Mouse (Mus musculus): Measurements from ENCODE around the gene Il10rb. TPM values are rescaled to one million over a fixed set of nuclear protein-coding genes. Genes with fewer than 3 reads are reported as not detected.

Gene Il10rb
- polyA plus RNA-seq (2015; fragmentation: Nextera tagmentation; extraction: Ambion mirVana): 29.5 and 33.2 TPM in 2 replicates

DNA sequence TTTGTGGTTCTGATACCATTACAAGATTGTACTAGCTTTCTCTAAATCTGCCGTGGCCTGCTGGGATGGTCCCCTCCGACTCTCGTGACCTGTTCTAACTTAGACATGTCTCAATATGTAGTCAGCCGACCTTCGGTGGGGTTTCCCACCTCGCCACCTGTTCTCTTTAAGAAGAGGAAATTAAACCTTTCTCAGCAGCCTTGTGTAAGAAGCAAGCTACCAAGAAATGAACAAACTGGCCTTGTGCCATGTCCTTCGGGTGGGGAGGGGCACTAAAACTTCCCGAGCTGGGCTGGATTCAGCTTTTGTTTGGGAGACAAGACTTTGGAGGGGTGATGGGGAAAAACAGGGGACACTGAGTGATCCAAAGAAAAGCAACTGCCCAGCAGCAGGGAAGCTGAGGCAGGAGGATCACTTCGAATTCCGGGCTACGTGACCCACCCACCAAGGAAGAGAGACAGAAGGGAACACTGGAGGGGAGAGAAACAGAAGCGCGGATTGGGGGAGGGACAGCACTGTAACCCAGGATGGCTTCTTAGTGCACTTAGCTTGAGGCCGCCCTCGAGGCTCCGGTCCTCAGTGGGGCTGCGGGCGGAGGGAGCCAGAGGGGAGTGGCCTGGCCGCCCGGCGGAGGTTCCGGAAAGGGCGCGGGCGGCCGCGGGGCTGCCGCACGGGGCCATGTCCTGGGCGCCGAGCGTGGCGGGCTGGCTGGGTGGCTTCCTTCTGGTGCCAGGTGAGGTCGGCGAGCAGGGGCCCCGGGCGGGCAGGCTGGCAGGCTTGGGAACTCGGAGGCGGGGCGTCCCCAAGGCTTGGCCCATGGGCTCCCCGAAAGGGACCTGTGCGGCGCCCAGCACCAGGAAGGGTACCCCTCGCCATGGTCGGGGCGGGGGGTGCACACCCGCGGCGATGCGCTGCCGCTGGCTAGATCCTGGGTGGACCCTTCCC, at the start of gene Il10rb:
Gene Il10rb, plus strand, starts transcription at position 525 of the 945 bp plus-strand sequence.
- Histone ChIP-seq H3K4me2 (peak within 1 kb of the TSS; percentile 91), H3K4me3 (peak within 1 kb of the TSS; percentile 75), H3K27me3 (no peaks in the 10 kb centered on the region), H3K9me3 (no peaks in the 10 kb centered on the region), H3K27ac (peak within 1 kb of the TSS; percentile 85), H3K9ac (peak within 1 kb of the TSS; percentile 47), H3K36me3 (peaks cover 13% of the 10 kb centered on the region), H3K4me1 (peaks cover 29% of the 10 kb centered on the region)
- WGBS: 3% methylated on average over 39 of the region's 51 CpGs
- peak; percentile 66 for ATAC-seq (ENCODE audit: insufficient number of reproducible peaks, low FRiP score, low TSS enrichment, low read depth)

DNA sequence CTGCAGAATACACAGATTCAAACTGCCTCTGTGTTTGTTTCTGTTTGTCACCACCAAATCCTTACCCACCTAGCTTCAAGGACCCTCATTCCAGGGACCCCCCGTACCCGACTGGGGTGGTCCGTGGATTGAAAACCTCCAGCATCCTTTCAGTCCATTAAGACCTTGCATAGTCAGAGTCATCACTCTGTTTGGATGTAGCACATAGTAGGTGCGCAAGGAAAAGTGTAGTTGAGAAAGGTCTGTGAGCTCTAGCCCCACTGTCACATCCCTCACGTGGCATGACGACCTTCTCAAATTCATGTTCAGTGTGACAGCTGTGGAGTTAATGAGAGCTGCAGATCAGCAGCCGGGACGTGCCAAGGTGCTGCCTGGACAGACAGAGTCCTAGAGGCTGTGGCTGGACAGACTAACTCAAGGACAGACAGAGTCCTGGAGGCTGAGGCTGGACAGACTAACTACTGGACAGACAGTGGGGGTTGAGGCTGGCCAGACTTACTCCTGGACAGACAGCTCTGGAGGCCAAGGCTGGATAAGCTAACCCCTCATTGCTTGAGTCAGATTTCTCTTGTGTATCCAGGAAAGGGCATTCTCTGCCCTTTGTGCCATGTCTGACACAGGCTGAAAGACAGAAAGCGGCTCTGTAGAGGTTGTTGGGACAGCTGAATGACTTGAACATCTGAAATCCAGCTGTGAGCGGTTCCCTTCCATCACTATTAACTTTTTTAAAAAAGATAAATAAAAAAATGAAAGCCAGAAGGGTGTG, 49.0 kb upstream of the Il10rb start:
- WGBS: 69% methylated on average over 10 of the region's 10 CpGs
- Histone ChIP-seq H3K4me3 (no peak overlapping the region), H3K27ac (no peak overlapping the region), H3K9ac (no peak overlapping the region), H3K4me1 (peaks cover 4% of the 10 kb centered on the region; the same call in 1 of the 2 replicates), H3K36me3 (no peaks in the 10 kb centered on the region), H3K27me3 (peaks cover 18% of the 10 kb centered on the region; the same call in 1 of the 2 replicates), H3K9me3 (no peaks in the 10 kb centered on the region), H3K4me2 (no peak overlapping the region)
- no peak for ATAC-seq (ENCODE audit: insufficient number of reproducible peaks, low FRiP score, low TSS enrichment, low read depth)

DNA sequence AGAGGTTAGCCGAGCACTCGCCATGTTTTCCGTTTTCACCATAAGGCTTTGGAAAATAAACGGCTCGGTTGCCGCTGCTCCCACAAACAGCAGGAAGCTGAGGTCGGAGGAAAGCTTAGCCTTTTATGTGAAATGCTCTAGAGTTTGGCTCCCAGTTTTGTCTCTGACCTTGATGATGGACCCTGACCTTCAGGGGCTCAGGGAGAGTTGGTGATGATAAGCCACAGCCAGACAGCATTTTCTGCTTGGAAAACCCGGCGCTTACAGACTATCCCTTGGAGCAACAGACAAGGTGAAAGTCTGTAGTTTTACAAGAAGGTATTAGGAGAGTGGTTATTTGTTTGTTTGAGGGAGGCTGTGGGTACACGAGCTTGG, 48.5 kb upstream of the Il10rb start:
- no peaks in the 10 kb centered on the region for H3K36me3 ChIP-seq
- H3K4me2 ChIP-seq: no peak overlapping the region
- H3K4me3 ChIP-seq: no peak overlapping the region
- 49% methylated on average over 10 of the region's 10 CpGs for WGBS
- H3K27ac ChIP-seq: no peak overlapping the region
- no peaks in the 10 kb centered on the region for H3K9me3 ChIP-seq
- peaks cover 15% of the 10 kb centered on the region; the same call in 1 of the 2 replicates for H3K27me3 ChIP-seq
- H3K9ac ChIP-seq: no peak overlapping the region
- no peak for ATAC-seq (ENCODE audit: insufficient number of reproducible peaks, low FRiP score, low TSS enrichment, low read depth)
- H3K4me1 ChIP-seq: peaks cover 10% of the 10 kb centered on the region

DNA sequence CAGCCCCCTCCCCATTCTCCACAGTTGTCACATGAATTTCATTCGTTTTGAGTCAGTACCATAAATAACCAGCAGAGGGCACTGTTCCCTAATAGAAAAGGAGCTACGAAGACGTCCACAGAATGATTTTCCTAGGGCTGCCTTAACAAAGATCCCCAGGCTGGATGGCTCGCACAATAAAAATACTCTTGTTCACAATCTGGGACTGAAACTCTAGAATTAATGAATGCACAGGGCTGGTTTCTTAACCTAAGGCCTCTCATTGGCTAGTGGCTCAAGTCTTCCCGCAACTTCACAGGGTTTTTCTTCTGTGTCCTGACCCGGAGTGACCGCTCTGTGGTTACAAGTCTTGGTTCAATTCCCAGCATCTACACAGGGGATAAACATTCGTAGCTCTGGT, 47.4 kb upstream of the Il10rb start:
- Histone ChIP-seq H3K9ac (no peak overlapping the region), H3K4me3 (no peak overlapping the region), H3K27me3 (0 out of 2 replicates have a peak, but pooled peaks cover 6% of the 10 kb centered on the region), H3K36me3 (no peaks in the 10 kb centered on the region), H3K4me1 (peaks cover 19% of the 10 kb centered on the region), H3K4me2 (no peak overlapping the region), H3K9me3 (no peaks in the 10 kb centered on the region), H3K27ac (no peak overlapping the region; the same call in 1 of the 2 replicates)
- ATAC-seq (ENCODE audit: insufficient number of reproducible peaks, low FRiP score, low TSS enrichment, low read depth): no peak
- WGBS: 36% methylated on average over 8 of the region's 8 CpGs

- 77% methylated on average over 13 of the region's 13 CpGs for WGBS
- no peaks in the 10 kb centered on the region for H3K36me3 ChIP-seq
- no peak for ATAC-seq (ENCODE audit: insufficient number of reproducible peaks, low FRiP score, low TSS enrichment, low read depth)
- no peak overlapping the region for H3K27ac ChIP-seq
- peaks cover 23% of the 10 kb centered on the region for H3K4me1 ChIP-seq
- no peak overlapping the region for H3K4me3 ChIP-seq
- H3K27me3 ChIP-seq: 0 out of 2 replicates have a peak, but pooled peaks cover 3% of the 10 kb centered on the region
- no peak overlapping the region for H3K9ac ChIP-seq
- H3K9me3 ChIP-seq: no peaks in the 10 kb centered on the region
- no peak overlapping the region for H3K4me2 ChIP-seq
Measured at GRCm38 (mm10) chr16:91359531-91359930, 46.4 kb upstream of the Il10rb start.

DNA sequence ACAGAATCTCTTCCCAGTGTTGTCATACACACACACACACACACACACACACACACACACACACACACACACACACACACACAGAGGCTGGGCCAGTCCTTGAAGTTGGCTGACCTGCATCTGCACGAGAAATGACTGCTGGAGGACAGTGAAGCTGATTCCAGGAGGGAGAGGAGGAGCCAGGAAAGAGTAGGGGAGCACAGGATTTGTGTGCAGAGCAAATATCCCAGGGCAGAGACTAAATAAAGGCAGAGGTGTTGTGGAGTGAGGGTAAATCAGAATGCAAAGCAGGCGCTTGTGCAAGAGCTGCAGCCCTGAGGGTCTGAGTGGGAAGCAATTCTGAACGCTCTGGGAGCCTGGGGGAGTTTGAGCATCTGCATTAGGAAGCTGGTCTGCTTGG, 45.8 kb upstream of the Il10rb start:
- Histone ChIP-seq H3K9me3 (no peaks in the 10 kb centered on the region), H3K4me1 (peaks cover 23% of the 10 kb centered on the region), H3K36me3 (no peaks in the 10 kb centered on the region), H3K27ac (no peak overlapping the region), H3K27me3 (0 out of 2 replicates have a peak, but pooled peaks cover 3% of the 10 kb centered on the region), H3K9ac (no peak overlapping the region), H3K4me3 (no peak overlapping the region), H3K4me2 (no peak overlapping the region)
- WGBS: 57% methylated on average over 3 of the region's 3 CpGs
- no peak for ATAC-seq (ENCODE audit: insufficient number of reproducible peaks, low FRiP score, low TSS enrichment, low read depth)

- H3K36me3 ChIP-seq: no peaks in the 10 kb centered on the region
- no peaks in the 10 kb centered on the region for H3K9me3 ChIP-seq
- 36% methylated on average over 2 of the region's 2 CpGs for WGBS
- H3K4me3 ChIP-seq: no peak overlapping the region
- no peak overlapping the region for H3K9ac ChIP-seq
- 0 out of 2 replicates have a peak overlapping the region, but pooled peaks have one; percentile 59 for H3K27ac ChIP-seq
- no peak overlapping the region for H3K4me2 ChIP-seq
- no peak for ATAC-seq (ENCODE audit: insufficient number of reproducible peaks, low FRiP score, low TSS enrichment, low read depth)
- 0 out of 2 replicates have a peak, but pooled peaks cover 3% of the 10 kb centered on the region for H3K27me3 ChIP-seq
- H3K4me1 ChIP-seq: peaks cover 23% of the 10 kb centered on the region
Measured at GRCm38 (mm10) chr16:91362006-91362405, 44.0 kb upstream of the Il10rb start.

DNA sequence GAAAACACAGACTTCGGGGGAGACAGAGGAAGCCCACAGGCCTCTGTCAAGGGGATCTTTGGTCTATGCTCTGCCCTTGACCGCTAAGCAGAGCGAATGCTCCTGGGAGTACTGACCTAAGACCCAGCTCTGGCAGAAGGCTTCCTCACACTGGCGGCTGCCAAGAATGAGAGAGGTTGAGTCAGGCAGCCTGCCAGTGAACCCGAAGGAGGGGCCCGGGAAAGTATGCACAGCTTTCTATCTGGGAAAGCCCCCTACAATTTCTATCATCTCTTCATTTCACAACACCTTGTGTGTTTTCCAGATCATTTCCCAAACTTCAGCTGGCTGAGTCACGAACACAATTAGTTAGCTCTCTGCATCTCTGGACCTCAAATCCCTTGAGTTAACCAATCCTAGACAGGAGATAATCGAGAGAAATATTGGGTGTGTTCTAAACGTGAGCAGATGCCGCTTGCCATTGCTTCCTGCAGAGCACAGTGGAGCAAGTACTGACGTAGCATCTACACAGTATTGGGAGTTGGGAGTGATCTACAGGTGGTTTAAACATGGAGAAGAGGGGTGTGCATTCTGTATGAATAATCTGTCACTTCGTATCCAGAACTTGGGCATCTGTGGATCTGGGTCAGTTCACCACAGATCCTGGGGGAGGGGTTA, 43.2 kb upstream of the Il10rb start:
- Histone ChIP-seq H3K9ac (no peak overlapping the region), H3K27me3 (0 out of 2 replicates have a peak, but pooled peaks cover 2% of the 10 kb centered on the region), H3K27ac (peak overlapping the region; percentile 59), H3K4me3 (no peak overlapping the region), H3K4me1 (peaks cover 23% of the 10 kb centered on the region), H3K9me3 (no peaks in the 10 kb centered on the region), H3K36me3 (no peaks in the 10 kb centered on the region), H3K4me2 (no peak overlapping the region)
- ATAC-seq (ENCODE audit: insufficient number of reproducible peaks, low FRiP score, low TSS enrichment, low read depth): no peak
- WGBS: 42% methylated on average over 12 of the region's 12 CpGs

DNA sequence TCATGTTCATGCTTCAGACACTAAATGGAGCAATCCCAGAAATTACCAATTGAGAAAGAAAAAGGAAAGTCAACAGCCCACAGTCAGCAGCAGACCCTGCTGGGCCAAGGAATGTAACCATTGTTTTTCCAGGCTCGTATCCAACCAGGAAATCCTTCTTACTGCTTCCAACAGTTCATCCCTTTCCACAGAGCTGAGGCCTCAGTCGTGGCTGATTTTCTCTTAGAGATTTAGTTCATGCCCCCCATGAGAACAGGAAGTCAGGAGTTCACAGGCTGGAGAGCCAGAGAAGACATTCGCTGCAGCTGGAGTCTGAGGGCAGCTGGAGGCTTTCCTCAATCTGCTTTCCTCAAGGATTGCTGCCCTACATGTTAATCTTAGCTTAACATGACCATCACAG, 42.5 kb upstream of the Il10rb start:
- Histone ChIP-seq H3K4me1 (peaks cover 23% of the 10 kb centered on the region), H3K9me3 (no peaks in the 10 kb centered on the region), H3K4me2 (no peak overlapping the region), H3K9ac (no peak overlapping the region), H3K36me3 (no peaks in the 10 kb centered on the region), H3K4me3 (no peak overlapping the region), H3K27ac (peak overlapping the region; percentile 59), H3K27me3 (no peaks in the 10 kb centered on the region)
- peak; percentile 59 for ATAC-seq (ENCODE audit: insufficient number of reproducible peaks, low FRiP score, low TSS enrichment, low read depth)
- WGBS: 30% methylated on average over 3 of the region's 3 CpGs

DNA sequence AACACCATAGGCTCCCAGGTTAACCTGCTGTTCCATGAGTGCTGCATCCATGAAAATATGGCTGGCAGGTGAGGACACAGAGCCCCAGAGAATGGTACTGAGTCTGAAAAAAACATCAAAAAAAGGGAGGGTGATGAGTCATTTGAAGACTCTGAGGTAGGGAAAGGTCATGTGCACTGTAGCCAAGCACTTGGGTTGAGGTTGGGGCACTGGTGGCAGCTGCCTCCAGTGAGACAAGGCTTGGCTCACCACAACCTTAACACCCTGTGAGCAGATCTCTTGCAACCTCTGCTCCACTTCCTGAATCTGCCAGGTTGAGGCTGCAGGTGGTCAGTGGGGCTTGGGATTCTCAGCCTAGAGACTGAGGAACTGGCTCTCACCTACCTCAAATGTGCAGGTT, 39.4 kb upstream of the Il10rb start:
- Histone ChIP-seq H3K9ac (no peak overlapping the region), H3K4me2 (no peak overlapping the region), H3K9me3 (no peaks in the 10 kb centered on the region), H3K4me1 (peaks cover 19% of the 10 kb centered on the region), H3K36me3 (no peaks in the 10 kb centered on the region), H3K27me3 (no peaks in the 10 kb centered on the region), H3K27ac (peak overlapping the region; percentile 22), H3K4me3 (no peak overlapping the region)
- ATAC-seq (ENCODE audit: insufficient number of reproducible peaks, low FRiP score, low TSS enrichment, low read depth): no peak

- WGBS: 77% methylated on average over 2 of the region's 2 CpGs
- H3K9ac ChIP-seq: no peak overlapping the region
Measured at GRCm38 (mm10) chr16:91367066-91367465, 38.9 kb upstream of the Il10rb start.

More at GRCm38 (mm10) chr16:91367066-91367465, 38.9 kb upstream of the Il10rb start:
- H3K4me1 ChIP-seq: peaks cover 17% of the 10 kb centered on the region
- no peaks in the 10 kb centered on the region for H3K9me3 ChIP-seq
- H3K27me3 ChIP-seq: no peaks in the 10 kb centered on the region
- ATAC-seq (ENCODE audit: insufficient number of reproducible peaks, low FRiP score, low TSS enrichment, low read depth): no peak
- H3K4me2 ChIP-seq: no peak overlapping the region
- peak overlapping the region; percentile 22 for H3K27ac ChIP-seq
- H3K36me3 ChIP-seq: no peaks in the 10 kb centered on the region
- no peak overlapping the region for H3K4me3 ChIP-seq
